In the genomic region with DNA sequence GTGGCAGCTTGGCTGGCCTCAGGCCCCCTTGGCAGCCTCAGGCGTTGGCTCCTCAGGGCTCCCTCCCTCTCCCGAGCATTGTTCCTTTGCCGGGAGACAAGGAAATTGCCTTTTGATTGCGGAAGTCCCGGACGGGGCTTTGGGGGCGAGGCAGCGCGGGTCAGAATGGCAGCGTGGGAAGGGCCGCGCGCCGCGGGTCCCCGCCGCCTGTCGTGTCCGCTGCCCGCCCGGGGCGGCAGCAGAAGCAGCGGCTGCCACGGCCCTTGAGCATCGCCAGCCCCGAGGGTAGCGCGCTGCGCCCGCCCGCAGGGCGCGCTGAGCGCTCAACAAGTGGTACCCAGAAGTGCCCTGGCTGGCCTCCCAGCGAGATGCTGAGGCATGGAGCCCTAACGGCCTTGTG, we compare ENCODE assay signal across 9 mouse cellular contexts. TPM values are rescaled to one million over a fixed set of nuclear protein-coding genes. Genes with fewer than 3 reads are reported as not detected.
A peak's percentile ranks its signal among the peaks of the same experiment; 100 is the strongest.
DNase-seq lines count a peak whose midpoint lies in the region; ATAC-seq lines count a peak whose summit lies in the region.
"Had no signal": no experiment of that assay in that cellular context is flagged by ENCODE, and none has a peak within 500 bp of the region (broad histone marks: within the 10 kb centered on the region; RNA-seq: fewer than 3 reads in every experiment).

No protein-coding gene starts in this region.

- H3K9me3 ChIP-seq in forebrain, embryonic 10.5 days, result no peaks in the 10 kb centered on the region
- no peaks in the 10 kb centered on the region for H3K9me3 ChIP-seq in midbrain, embryonic 10.5 days (replicated peaks)

- ATAC-seq in activated CD4-positive, CD25-positive, alpha-beta regulatory T cell, adult 4 months, result no peak

- under 1% methylated on average over 36 of the region's 36 CpGs for WGBS in forebrain, embryonic 10.5 days
- under 1% methylated on average over 35 of the region's 36 CpGs for WGBS in midbrain, embryonic 10.5 days

- peak overlapping the region; percentile 76 for H3K27ac ChIP-seq in forebrain, embryonic 10.5 days
- peak overlapping the region; percentile 74 for H3K27ac ChIP-seq in midbrain, embryonic 10.5 days (replicated peaks)

- peaks cover 29% of the 10 kb centered on the region for H3K4me1 ChIP-seq in forebrain, embryonic 10.5 days
- H3K4me1 ChIP-seq in midbrain, embryonic 10.5 days, result peaks cover 17% of the 10 kb centered on the region

- H3K27me3 ChIP-seq in forebrain, embryonic 10.5 days (ENCODE audit: poor library complexity, severe bottlenecking), result peaks cover 45% of the 10 kb centered on the region
- H3K27me3 ChIP-seq in midbrain, embryonic 10.5 days (ENCODE audit: low read depth, poor library complexity, severe bottlenecking), result peaks cover 45% of the 10 kb centered on the region

- no peaks in the 10 kb centered on the region for H3K36me3 ChIP-seq in forebrain, embryonic 10.5 days (replicated peaks)
- no peaks in the 10 kb centered on the region for H3K36me3 ChIP-seq in midbrain, embryonic 10.5 days
- H3K36me3 ChIP-seq: G1E had no signal

- intact Hi-C loops in left cerebral cortex, postnatal 4 days (cut with DNase I), result no loop called here
- intact Hi-C loops in heart, postnatal 25 days (cut with DNase I), result loop anchor here (1.0 to 5.0 kb wide), 3 partner anchors 14 to 94 kb away; no protein-coding TSS in a partner anchor

- H3K4me3 ChIP-seq in forebrain, embryonic 10.5 days, result peak overlapping the region; percentile 64
- peak overlapping the region; percentile 67 for H3K4me3 ChIP-seq in midbrain, embryonic 10.5 days

- peak; percentile 10 for DNase-seq in left cerebral cortex, postnatal 4 days
- DNase-seq in left cerebral cortex, adult 8-10 months (ENCODE audit: low spot score in 2 of 2), result no peak
- peak; percentile 29 for DNase-seq in forebrain, embryonic 10.5 days (ENCODE audit: extremely low spot score, low spot score)
- DNase-seq in heart, postnatal 25 days (ENCODE audit: low spot score), result peak; percentile 68
- peak; percentile 57 to 73 for DNase-seq in kidney, postnatal 4 days
- peak; percentile 56 for DNase-seq in midbrain, embryonic 10.5 days (ENCODE audit: low spot score)
- DNase-seq in urinary bladder, postnatal 25 days (ENCODE audit: low spot score), result no peak

RNA-seq across cellular contexts. Expression of a gene that starts 25.9 kb away (rescaled TPM):
- 10 to 100 TPM; 12.5 to 13.7 TPM for total RNA-seq in left cerebral cortex, postnatal 4 days (2021)
- 10 to 100 TPM; 17.6 to 23.0 (median 19.5) TPM for total RNA-seq in left cerebral cortex, adult 8-10 months (2022)
- 1.7 and 2.1 TPM in 2 replicates for polyA plus RNA-seq in forebrain, embryonic 10.5 days (2016; fragmentation: Nextera tagmentation; extraction: Ambion mirVana)
- 10 to 100 TPM; 64.6 to 77.4 TPM for total RNA-seq in heart, postnatal 25 days (2021)
- 2.0 and 2.8 TPM in 2 replicates for polyA plus RNA-seq in midbrain, embryonic 10.5 days (2016; fragmentation: Nextera tagmentation; extraction: Ambion mirVana)
- under 1 TPM in 1 of 2 experiments, not detected in 1; 0.12 TPM for polyA plus RNA-seq in activated CD4-positive, CD25-positive, alpha-beta regulatory T cell, adult 4 months (2017; shearing (Covaris generic))
- polyA plus RNA-seq: G1E had no signal

Comparison
In these comparisons a context has a peak if more than half of its experiments do, and no peak if none do; other contexts are left out.
1. DNase-seq: peak in left cerebral cortex, postnatal 4 days (single experiment), forebrain, embryonic 10.5 days (single experiment), heart, postnatal 25 days (single experiment), kidney, postnatal 4 days (2 of 2) and midbrain, embryonic 10.5 days (single experiment); none in left cerebral cortex, adult 8-10 months (0 of 2) and urinary bladder, postnatal 25 days (single experiment).